In genomic region chr1:74783554-74783953, GRCm38 (mm10) we compare ENCODE assay signal across 9 mouse cellular contexts. TPM values are rescaled to one million over a fixed set of nuclear protein-coding genes. Genes with fewer than 3 reads are reported as not detected.
DNase-seq lines count a peak whose midpoint lies in the region; ATAC-seq and TF ChIP-seq lines count a peak whose summit lies in the region.
"Had no signal": no experiment of that assay in that cellular context is flagged by ENCODE, and none has a peak within 500 bp of the region (broad histone marks: within the 10 kb centered on the region; RNA-seq: fewer than 3 reads in every experiment).

No protein-coding gene starts in this region.

- H3K27me3 ChIP-seq in forebrain, embryonic 12.5 days, result peaks cover 94% of the 10 kb centered on the region
- H3K27me3 ChIP-seq in limb, embryonic 13.5 days, result peaks cover 95% of the 10 kb centered on the region
- peaks cover 83% of the 10 kb centered on the region for H3K27me3 ChIP-seq in neural tube, embryonic 15.5 days (replicated peaks)

- H3K27ac ChIP-seq in layer of hippocampus, adult 2 months, result no peak overlapping the region
- no peak overlapping the region for H3K27ac ChIP-seq in forebrain, embryonic 12.5 days
- peak overlapping the region; percentile 22; the same call in 1 of the 2 replicates for H3K27ac ChIP-seq in limb, embryonic 13.5 days
- H3K27ac ChIP-seq in neural tube, embryonic 15.5 days (replicated peaks), result no peak overlapping the region

- no peaks in the 10 kb centered on the region for H3K9me3 ChIP-seq in forebrain, embryonic 12.5 days
- H3K9me3 ChIP-seq in limb, embryonic 13.5 days, result peaks cover 5% of the 10 kb centered on the region; the same call in 1 of the 2 replicates
- H3K9me3 ChIP-seq in neural tube, embryonic 15.5 days (replicated peaks), result no peaks in the 10 kb centered on the region

- DNase-seq in layer of hippocampus, adult 2 months (ENCODE audit: low spot score in 2 of 2), result no peak
- DNase-seq in layer of hippocampus, adult 11-12 months (ENCODE audit: low spot score), result no peak
- no peak for DNase-seq in adrenal gland, postnatal 10 days
- no peak for DNase-seq in layer of hippocampus, postnatal 14 days (ENCODE audit: low spot score in 2 of 2)
- DNase-seq: cerebellum, adult 11-12 months had no signal

- H3K9ac ChIP-seq in forebrain, embryonic 12.5 days, result peak overlapping the region; percentile 25; the same call in 1 of the 2 replicates
- peak overlapping the region; percentile 59; the same call in 1 of the 2 replicates for H3K9ac ChIP-seq in limb, embryonic 13.5 days
- H3K9ac ChIP-seq in neural tube, embryonic 15.5 days (replicated peaks), result peak overlapping the region; percentile 5; the same call in 1 of the 2 replicates

- peak overlapping the region; percentile 81 for H3K4me2 ChIP-seq in forebrain, embryonic 12.5 days
- H3K4me2 ChIP-seq in limb, embryonic 13.5 days (replicated peaks), result peak overlapping the region; percentile 79
- H3K4me2 ChIP-seq in neural tube, embryonic 15.5 days, result peak overlapping the region; percentile 71

- TF ChIP-seq CTCF in layer of hippocampus, adult 2 months (conservative IDR thresholded peaks at IDR 0.05), result no peak

- H3K4me1 ChIP-seq in forebrain, embryonic 12.5 days, result peaks cover 12% of the 10 kb centered on the region
- peaks cover 26% of the 10 kb centered on the region for H3K4me1 ChIP-seq in limb, embryonic 13.5 days
- H3K4me1 ChIP-seq in neural tube, embryonic 15.5 days, result peaks cover 23% of the 10 kb centered on the region

- no peaks in the 10 kb centered on the region for H3K36me3 ChIP-seq in forebrain, embryonic 12.5 days (replicated peaks)
- H3K36me3 ChIP-seq in limb, embryonic 13.5 days, result no peaks in the 10 kb centered on the region
- no peaks in the 10 kb centered on the region for H3K36me3 ChIP-seq in neural tube, embryonic 15.5 days

- ATAC-seq in forebrain, embryonic 12.5 days (ENCODE audit: low FRiP score), result 0 out of 2 replicates have a peak, but pooled peaks have one; percentile 6
- ATAC-seq in limb, embryonic 13.5 days (ENCODE audit: low FRiP score, low read depth), result no peak
- ATAC-seq in neural tube, embryonic 15.5 days (ENCODE audit: low FRiP score), result 0 out of 2 replicates have a peak, but pooled peaks have one; percentile 20
- ATAC-seq in megakaryocyte, adult 5-6 weeks (ENCODE audit: poor library complexity, severe bottlenecking), result no peak

- H3K4me3 ChIP-seq in layer of hippocampus, adult 2 months, result peak overlapping the region; percentile 50
- H3K4me3 ChIP-seq in forebrain, embryonic 12.5 days (replicated peaks), result peak overlapping the region; percentile 49
- peak overlapping the region; percentile 44 for H3K4me3 ChIP-seq in limb, embryonic 13.5 days
- peak overlapping the region; percentile 43 for H3K4me3 ChIP-seq in neural tube, embryonic 15.5 days (replicated peaks)

- WGBS in forebrain, embryonic 12.5 days, result 3% methylated on average over 13 of the region's 13 CpGs
- 3% methylated on average over 12 of the region's 13 CpGs for WGBS in limb, embryonic 13.5 days
- 0% methylated on average over 13 of the region's 13 CpGs for WGBS in neural tube, embryonic 15.5 days

RNA-seq across cellular contexts. Expression of gene Wnt10a, which starts 7.8 kb away (rescaled TPM):
- 1 to 10 TPM; 2.5 to 3.3 TPM for total RNA-seq in layer of hippocampus, adult 2 months (2021)
- polyA plus RNA-seq in forebrain, embryonic 12.5 days (2016; fragmentation: Nextera tagmentation; extraction: Ambion mirVana), result 1.00 and 2.0 TPM in 2 replicates
- 3.9 and 4.5 TPM in 2 replicates for polyA plus RNA-seq in limb, embryonic 13.5 days (2015; fragmentation: Nextera tagmentation; extraction: Ambion mirVana)
- polyA plus RNA-seq in neural tube, embryonic 15.5 days (2015; fragmentation: Nextera tagmentation; extraction: Ambion mirVana), result 0.09 and 0.20 TPM in 2 replicates
- total RNA-seq in adrenal gland, postnatal 10 days (2021), result under 1 TPM; 0.27 to 0.57 TPM
- not detected in 2 replicates for total RNA-seq in megakaryocyte, adult 5-6 weeks (2015)
- not detected in 2 replicates for total RNA-seq in megakaryocyte, adult 5-6 weeks (2017)
- 1 to 10 TPM; 1.9 to 2.0 TPM for total RNA-seq in layer of hippocampus, postnatal 14 days (2021)

RNA-seq across cellular contexts. Expression of gene Wnt6, which starts 11.9 kb away (rescaled TPM):
- 1 to 10 TPM in 1 of 2 experiments, under 1 TPM in 1; 0.79 to 1.1 TPM for total RNA-seq in layer of hippocampus, adult 2 months (2021)
- 3.3 and 4.5 TPM in 2 replicates for polyA plus RNA-seq in forebrain, embryonic 12.5 days (2016; fragmentation: Nextera tagmentation; extraction: Ambion mirVana)
- 39.7 and 51.8 TPM in 2 replicates for polyA plus RNA-seq in limb, embryonic 13.5 days (2015; fragmentation: Nextera tagmentation; extraction: Ambion mirVana)
- polyA plus RNA-seq in neural tube, embryonic 15.5 days (2015; fragmentation: Nextera tagmentation; extraction: Ambion mirVana), result 5.7 and 6.4 TPM in 2 replicates
- total RNA-seq in adrenal gland, postnatal 10 days (2021), result 1 to 10 TPM; 2.6 to 4.2 TPM
- 0.11 and 0.14 TPM in 2 replicates for total RNA-seq in megakaryocyte, adult 5-6 weeks (2015)
- total RNA-seq in megakaryocyte, adult 5-6 weeks (2017), result 0.55 and 1.1 TPM in 2 replicates
- under 1 TPM; 0.43 to 0.58 TPM for total RNA-seq in layer of hippocampus, postnatal 14 days (2021)

RNA-seq across cellular contexts. Expression of gene Prkag3, which starts 34.5 kb away (rescaled TPM):
- total RNA-seq in layer of hippocampus, adult 2 months (2021), result not detected
- not detected in 2 replicates for polyA plus RNA-seq in forebrain, embryonic 12.5 days (2016; fragmentation: Nextera tagmentation; extraction: Ambion mirVana)
- polyA plus RNA-seq in limb, embryonic 13.5 days (2015; fragmentation: Nextera tagmentation; extraction: Ambion mirVana), result 1.9 and 2.1 TPM in 2 replicates
- polyA plus RNA-seq in neural tube, embryonic 15.5 days (2015; fragmentation: Nextera tagmentation; extraction: Ambion mirVana), result 0.17 and 0.40 TPM in 2 replicates
- total RNA-seq in adrenal gland, postnatal 10 days (2021), result 1 to 10 TPM in 1 of 2 experiments, under 1 TPM in 1; 0.69 to 1.1 TPM
- total RNA-seq in megakaryocyte, adult 5-6 weeks (2015), result not detected in 2 replicates
- total RNA-seq in megakaryocyte, adult 5-6 weeks (2017), result not detected in 2 replicates
- total RNA-seq in layer of hippocampus, postnatal 14 days (2021), result under 1 TPM; 0.14 to 0.55 TPM

Comparison
In these comparisons a context has a peak if more than half of its experiments do, and no peak if none do; other contexts are left out.
1. ATAC-seq: peak in forebrain, embryonic 12.5 days (single experiment) and neural tube, embryonic 15.5 days (single experiment); none in limb, embryonic 13.5 days (single experiment) and megakaryocyte, adult 5-6 weeks (single experiment).
2. H3K9ac ChIP-seq: peak in every context shown above with its lines; median percentile 59 in limb, embryonic 13.5 days; 25 in forebrain, embryonic 12.5 days; 5 in neural tube, embryonic 15.5 days.
3. Peak in every context shown above with its lines, with median percentiles within 50 percentile points of each other: H3K4me3 ChIP-seq and H3K4me2 ChIP-seq.